Mouse (Mus musculus) midbrain, embryonic 12.5 days (tissue): ENCODE data around the gene Bmp8a. TPM values are rescaled to one million over a fixed set of nuclear protein-coding genes. Genes with fewer than 3 reads are reported as not detected.
"Not testable (repeated sequence)": the region's sequence is repeated elsewhere in the genome, so short reads cannot be mapped to it uniquely, and the experiment has no call there.

Source experiments
- ATAC-seq: fragments of 200-750 bp; cut with Nextera tagmentation; 2 replicates; pipeline ENCODE4 v1.8.0; 2017; ENCODE audit warnings: low read depth, moderate TSS enrichment, moderate library complexity; ENCODE audit not compliant: low FRiP score
- H3K27ac ChIP-seq: fragments of 300-500 bp; sonication (generic); replicated peaks from 2 replicates; pipeline ENCODE4 v1.5.1; 2016; ENCODE audit warnings: mild to moderate bottlenecking
- H3K27me3 ChIP-seq: fragments of 300-500 bp; sonication (generic); 2 replicates; pipeline ENCODE4 v1.6.1; 2016; ENCODE audit warnings: mild to moderate bottlenecking
- H3K36me3 ChIP-seq: fragments of 300-500 bp; sonication (generic); 2 replicates; pipeline ENCODE4 v1.6.1; 2016
- H3K4me1 ChIP-seq: fragments of 300-500 bp; sonication (generic); 2 replicates; pipeline ENCODE4 v1.6.1; 2016
- H3K4me2 ChIP-seq: fragments of 300-500 bp; sonication (generic); replicated peaks from 2 replicates; pipeline ENCODE4 v1.6.1; 2016; ENCODE audit warnings: mild to moderate bottlenecking, moderate library complexity
- H3K4me3 ChIP-seq: fragments of 300-500 bp; sonication (generic); 2 replicates; pipeline ENCODE4 v1.5.1; 2016; ENCODE audit warnings: mild to moderate bottlenecking
- H3K9ac ChIP-seq: fragments of 300-500 bp; sonication (generic); replicated peaks from 2 replicates; pipeline ENCODE4 v1.6.1; 2016; ENCODE audit warnings: mild to moderate bottlenecking, moderate library complexity
- H3K9me3 ChIP-seq: fragments of 300-500 bp; sonication (generic); 2 replicates; pipeline ENCODE4 v1.6.1; 2016; ENCODE audit warnings: mild to moderate bottlenecking
- WGBS: fragments of 180-500 bp; shearing (Covaris S2); methylation state at CpG from one replicate; pipeline ENCODE4 v1.1.7; 2016; 5-methylcytosine and 5-hydroxymethylcytosine counted together
- polyA plus RNA-seq: library from polyadenylated mRNA; unstranded; fragments of >200 nt; fragmentation: Nextera tagmentation; extraction: Ambion mirVana; gene quantifications from 2 replicates; pipeline ENCODE4 v1.2.1, GENCODE M21; 2016

The Bmp8a gene
- polyA plus RNA-seq, 1 experiment from 2014 or later, result 0.19 TPM

- ATAC-seq, result no peak
- no peak overlapping the region for H3K9ac ChIP-seq
Measured at GRCm38 (mm10) chr4:123353271-123353877, 10.3 kb upstream of the Bmp8a start.

GRCm38 (mm10) chr4:123343471-123343789 is 378 bp upstream of the Bmp8a start:
- ATAC-seq, result no peak
- Histone ChIP-seq H3K9ac (no peak overlapping the region), H3K4me2 (peak overlapping the region; percentile 85), H3K4me3 (peak overlapping the region; percentile 52), H3K9me3 (no peaks in the 10 kb centered on the region), H3K36me3 (peaks cover 3% of the 10 kb centered on the region), H3K27ac (no peak overlapping the region), H3K4me1 (peaks cover 14% of the 10 kb centered on the region), H3K27me3 (peaks cover 54% of the 10 kb centered on the region)
- 16% methylated on average over 6 of the region's 6 CpGs for WGBS

More at GRCm38 (mm10) chr4:123353271-123353877, 10.3 kb upstream of the Bmp8a start:
- Histone ChIP-seq H3K4me3 (no peak overlapping the region), H3K27ac (no peak overlapping the region), H3K9me3 (no peaks in the 10 kb centered on the region), H3K4me1 (no peaks in the 10 kb centered on the region), H3K27me3 (no peaks in the 10 kb centered on the region), H3K4me2 (no peak overlapping the region), H3K36me3 (peaks cover 87% of the 10 kb centered on the region)
- 86% methylated on average over 10 of the region's 10 CpGs for WGBS

- H3K4me1 ChIP-seq, result peaks cover 14% of the 10 kb centered on the region
- WGBS, result 3% methylated on average over 43 of the region's 43 CpGs
- peak overlapping the region; percentile 85 for H3K4me2 ChIP-seq
- H3K9ac ChIP-seq, result peak overlapping the region; percentile 39; the same call in 1 of the 2 replicates
- H3K9me3 ChIP-seq, result no peaks in the 10 kb centered on the region
- ATAC-seq, result peak; percentile 55
- H3K27me3 ChIP-seq, result peaks cover 54% of the 10 kb centered on the region
- no peaks in the 10 kb centered on the region; the same call in 1 of the 2 replicates for H3K36me3 ChIP-seq
- no peak overlapping the region for H3K27ac ChIP-seq
- H3K4me3 ChIP-seq, result peak overlapping the region; percentile 52
Measured at GRCm38 (mm10) chr4:123342091-123342641, 886 bp downstream of the Bmp8a start.

DNA sequence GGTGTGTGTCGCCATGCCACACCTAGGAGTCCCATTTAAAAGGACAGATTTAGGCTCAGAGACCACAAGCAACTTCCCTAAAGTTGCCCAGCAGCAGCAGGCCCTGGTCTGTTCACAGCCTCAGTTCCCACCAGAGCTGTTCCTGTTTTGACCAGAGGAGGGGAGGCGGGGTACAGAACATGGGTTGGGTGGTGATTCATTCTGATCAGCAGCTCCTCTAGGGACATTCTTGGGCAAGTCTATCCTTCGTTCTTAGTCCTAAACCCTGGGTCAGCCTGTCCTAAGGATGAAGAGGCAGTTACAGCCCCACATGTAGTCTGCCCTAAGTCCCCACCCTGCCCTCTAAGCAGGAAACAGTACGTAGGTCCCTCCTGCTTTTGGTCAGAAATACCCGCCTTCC is 2.8 kb downstream of the Bmp8a start:
- H3K27me3 ChIP-seq, result peaks cover 60% of the 10 kb centered on the region
- H3K4me3 ChIP-seq, result no peak overlapping the region
- ATAC-seq, result no peak
- H3K27ac ChIP-seq, result no peak overlapping the region
- H3K9me3 ChIP-seq, result no peaks in the 10 kb centered on the region
- no peak overlapping the region for H3K9ac ChIP-seq
- WGBS, result 78% methylated on average over 5 of the region's 5 CpGs
- no peaks in the 10 kb centered on the region for H3K36me3 ChIP-seq
- H3K4me2 ChIP-seq, result no peak overlapping the region
- H3K4me1 ChIP-seq, result peaks cover 14% of the 10 kb centered on the region

DNA sequence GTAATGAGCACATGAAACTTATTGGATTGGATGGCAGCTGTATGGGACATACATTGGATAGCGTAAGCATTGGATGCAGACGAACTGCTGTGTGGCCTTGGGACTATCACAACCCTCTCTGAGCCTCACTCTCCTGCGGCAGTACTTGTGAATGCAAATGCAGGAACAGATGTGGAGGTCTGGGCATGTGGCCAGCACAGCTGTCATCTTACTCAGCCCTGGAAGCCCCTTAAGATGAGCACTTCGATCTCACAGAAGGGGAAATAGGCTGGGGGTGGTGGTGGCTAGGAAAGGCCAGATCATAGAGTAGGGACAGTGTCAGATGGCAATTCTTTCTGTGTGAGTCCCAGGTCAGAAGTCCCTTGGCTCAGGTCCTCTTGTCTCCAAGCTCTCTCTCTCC is 5.4 kb downstream of the Bmp8a start:
- no peak overlapping the region for H3K4me3 ChIP-seq
- ATAC-seq, result no peak

DNA sequence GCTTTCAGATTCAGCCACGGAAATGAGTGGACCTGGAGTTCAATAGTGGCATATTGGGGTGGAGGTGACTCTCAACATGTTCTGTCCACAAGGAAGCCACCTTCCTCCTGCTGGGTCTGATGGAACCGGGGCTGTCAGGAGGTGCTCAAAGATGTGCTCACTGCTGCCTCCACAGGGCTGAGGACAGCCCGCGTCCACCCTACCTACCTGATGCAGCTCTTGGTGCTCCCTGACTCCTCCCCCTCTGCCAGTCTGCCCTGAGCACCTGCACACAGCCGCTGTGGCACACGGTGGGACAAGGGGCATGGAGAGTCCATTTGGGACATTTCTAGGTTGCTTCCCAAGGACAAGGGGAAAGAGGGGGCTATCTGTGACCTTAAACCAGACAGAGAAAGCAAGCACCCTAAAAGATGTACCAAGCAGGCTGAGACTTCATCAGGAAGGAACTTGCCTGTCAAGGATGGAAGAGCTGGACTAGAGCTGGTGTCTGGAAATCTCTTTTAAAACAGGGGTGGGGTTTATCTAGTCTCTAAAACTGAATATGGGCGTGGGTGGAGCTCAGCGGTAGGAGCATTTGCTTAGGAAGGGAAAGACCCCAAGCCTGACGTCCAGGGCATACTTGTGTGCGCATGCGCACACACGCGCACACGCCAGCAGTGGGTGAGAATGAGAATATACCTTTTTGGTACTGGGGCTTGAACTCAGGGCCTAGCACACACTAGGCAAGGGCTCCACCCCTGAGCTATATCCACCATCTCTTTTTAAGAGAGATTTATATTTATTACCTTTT is 7.1 kb downstream of the Bmp8a start:
- 74% methylated on average over 14 of the region's 14 CpGs for WGBS

More for the DNA sequence above, 5.4 kb downstream of the Bmp8a start:
- 85% methylated on average over 4 of the region's 4 CpGs for WGBS
- Histone ChIP-seq H3K36me3 (no peaks in the 10 kb centered on the region), H3K27me3 (peaks cover 36% of the 10 kb centered on the region), H3K9ac (no peak overlapping the region), H3K27ac (no peak overlapping the region), H3K4me2 (no peak overlapping the region), H3K9me3 (0 out of 2 replicates have a peak, but pooled peaks cover 2% of the 10 kb centered on the region), H3K4me1 (peaks cover 8% of the 10 kb centered on the region)

DNA sequence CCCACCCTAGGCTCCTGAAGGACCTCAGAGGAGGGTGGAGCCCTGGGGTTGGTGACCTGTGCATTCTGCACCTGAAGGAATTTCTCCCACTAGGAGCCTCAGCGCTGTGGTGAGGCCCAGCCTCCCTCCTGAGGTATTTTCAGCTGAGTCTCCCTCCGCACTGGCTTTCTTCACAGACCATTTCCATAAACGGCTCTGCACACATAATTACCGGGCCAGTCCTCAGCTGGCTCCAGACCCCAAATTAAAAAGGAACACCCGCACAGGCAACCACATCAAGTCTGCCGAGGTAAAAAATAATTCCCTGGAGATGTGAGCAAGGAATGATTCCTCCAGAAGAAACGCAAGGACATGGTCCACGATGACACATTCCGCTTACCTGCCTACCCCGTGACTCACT is 7.8 kb downstream of the Bmp8a start:
- ATAC-seq, H3K27ac ChIP-seq, H3K36me3 ChIP-seq, H3K4me3 ChIP-seq, H3K4me2 ChIP-seq, H3K9ac ChIP-seq, H3K9me3 ChIP-seq, H3K4me1 ChIP-seq: not testable (repeated sequence)
- 84% methylated on average over 10 of the region's 10 CpGs for WGBS
- H3K27me3 ChIP-seq, result peaks cover 11% of the 10 kb centered on the region

More for the DNA sequence above, 7.1 kb downstream of the Bmp8a start:
- Histone ChIP-seq H3K36me3 (no peaks in the 10 kb centered on the region), H3K9ac (no peak overlapping the region), H3K9me3 (0 out of 2 replicates have a peak, but pooled peaks cover 3% of the 10 kb centered on the region), H3K4me1 (no peaks in the 10 kb centered on the region), H3K4me2 (no peak overlapping the region), H3K27ac (no peak overlapping the region), H3K27me3 (peaks cover 19% of the 10 kb centered on the region), H3K4me3 (no peak overlapping the region)
- ATAC-seq, result no peak

DNA sequence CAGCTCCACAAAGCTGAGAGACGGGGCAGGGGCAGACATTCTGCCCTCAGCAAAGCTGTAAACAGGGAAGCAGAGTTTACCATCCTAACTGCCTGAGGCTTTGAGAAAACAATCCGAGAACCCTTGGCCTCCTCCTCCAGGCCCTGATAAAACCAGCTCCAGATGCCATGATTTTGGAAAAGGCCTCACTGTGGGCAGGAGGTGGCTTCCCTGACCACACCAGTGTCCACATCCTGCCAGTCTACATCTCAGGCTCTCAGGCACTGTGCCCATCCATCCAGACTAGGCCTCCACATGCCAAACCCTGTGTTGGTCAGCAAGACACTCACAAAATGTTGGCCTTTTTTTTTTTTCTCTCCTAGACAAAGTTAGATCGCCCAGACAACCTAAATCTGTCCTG is 8.9 kb downstream of the Bmp8a start:
- H3K27me3 ChIP-seq, result peaks cover 6% of the 10 kb centered on the region; the same call in 1 of the 2 replicates
- H3K36me3 ChIP-seq, result no peaks in the 10 kb centered on the region
- H3K4me3 ChIP-seq, result no peak overlapping the region
- WGBS, result 73% methylated on average over 3 of the region's 3 CpGs
- ATAC-seq, result no peak
- H3K27ac ChIP-seq, result no peak overlapping the region
- H3K4me2 ChIP-seq, result no peak overlapping the region
- no peaks in the 10 kb centered on the region for H3K4me1 ChIP-seq
- 0 out of 2 replicates have a peak, but pooled peaks cover 3% of the 10 kb centered on the region for H3K9me3 ChIP-seq
- H3K9ac ChIP-seq, result no peak overlapping the region

DNA sequence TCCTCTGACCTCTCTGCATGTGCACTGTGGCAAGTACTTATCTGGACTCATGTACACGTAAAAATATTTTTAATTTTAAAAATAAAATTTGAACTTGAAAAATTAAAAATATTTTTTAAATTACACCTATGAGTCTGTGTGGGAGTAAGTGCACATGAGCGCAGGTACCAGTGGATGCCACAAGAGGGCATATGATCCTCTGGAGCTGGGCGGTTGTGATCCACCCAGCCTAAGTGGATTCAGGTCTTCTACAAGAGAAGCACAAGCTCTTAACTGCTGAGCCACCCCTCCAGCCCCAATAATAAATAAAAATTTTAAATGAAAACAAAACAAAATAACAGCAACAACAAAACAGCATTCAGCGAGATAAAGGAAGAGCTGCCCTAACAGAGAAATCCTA is 9.9 kb downstream of the Bmp8a start:
- no peak overlapping the region for H3K27ac ChIP-seq
- WGBS, result 97% methylated on average over 4 of the region's 4 CpGs
- no peaks in the 10 kb centered on the region for H3K4me1 ChIP-seq
- peaks cover 6% of the 10 kb centered on the region; the same call in 1 of the 2 replicates for H3K27me3 ChIP-seq
- no peak overlapping the region for H3K4me3 ChIP-seq
- H3K36me3 ChIP-seq, result no peaks in the 10 kb centered on the region
- 0 out of 2 replicates have a peak, but pooled peaks cover 3% of the 10 kb centered on the region for H3K9me3 ChIP-seq
- H3K9ac ChIP-seq, result no peak overlapping the region
- H3K4me2 ChIP-seq, result no peak overlapping the region
- ATAC-seq, result no peak

DNA sequence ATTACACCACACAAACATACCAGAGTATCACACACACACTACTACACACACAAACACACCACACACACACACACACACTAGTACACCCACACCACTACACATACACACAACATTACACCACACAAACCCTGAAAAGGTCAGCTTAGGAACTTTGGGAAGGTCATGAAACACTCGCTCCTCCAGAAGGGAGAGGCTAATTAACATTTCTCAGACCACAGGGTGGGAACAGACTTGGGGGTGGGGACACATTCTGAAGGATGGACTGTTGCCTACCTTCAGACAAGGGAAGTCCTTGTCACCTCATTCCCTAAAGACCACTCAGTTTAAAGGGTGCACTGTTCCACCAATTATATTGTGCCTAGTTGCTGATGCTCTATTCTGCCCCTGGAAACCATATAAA is 11.1 kb downstream of the Bmp8a start:
- H3K4me2 ChIP-seq, H3K27me3 ChIP-seq, ATAC-seq, H3K9ac ChIP-seq, H3K4me3 ChIP-seq, H3K9me3 ChIP-seq, H3K4me1 ChIP-seq, H3K27ac ChIP-seq, H3K36me3 ChIP-seq: not testable (repeated sequence)
- 76% methylated on average over 1 of the region's 1 CpGs for WGBS

DNA sequence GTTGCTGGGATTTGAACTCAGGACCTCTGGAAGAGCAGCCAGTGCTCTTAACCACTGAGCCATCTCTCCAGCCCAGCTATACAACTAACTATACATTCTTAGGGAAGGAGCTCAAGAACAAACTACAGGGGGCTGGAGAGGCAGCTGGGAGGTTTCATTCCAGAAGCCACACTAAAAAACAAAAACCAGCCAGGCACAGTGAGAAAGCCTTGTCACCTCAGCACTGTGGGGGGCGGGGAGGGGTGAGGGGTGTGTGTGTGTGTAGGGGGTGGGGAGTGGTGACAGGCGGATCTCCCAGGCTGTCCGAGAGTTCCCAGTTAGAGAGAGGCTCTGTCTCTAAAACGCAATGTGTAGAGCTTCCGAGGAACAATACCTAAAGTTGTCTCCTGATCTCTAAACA is 11.7 kb downstream of the Bmp8a start:
- H3K4me3 ChIP-seq, result no peak overlapping the region
- no peak overlapping the region for H3K9ac ChIP-seq
- H3K27me3 ChIP-seq, result 0 out of 2 replicates have a peak, but pooled peaks cover 5% of the 10 kb centered on the region
- H3K4me1 ChIP-seq, result no peaks in the 10 kb centered on the region
- H3K27ac ChIP-seq, result no peak overlapping the region
- WGBS, result 39% methylated on average over 4 of the region's 5 CpGs
- 0 out of 2 replicates have a peak, but pooled peaks cover 3% of the 10 kb centered on the region for H3K9me3 ChIP-seq
- no peak for ATAC-seq
- no peak overlapping the region for H3K4me2 ChIP-seq
- no peaks in the 10 kb centered on the region for H3K36me3 ChIP-seq

GRCm38 (mm10) chr4:123328946-123329345 is 14.1 kb downstream of the Bmp8a start:
- no peaks in the 10 kb centered on the region for H3K36me3 ChIP-seq
- H3K4me1 ChIP-seq, result no peaks in the 10 kb centered on the region
- no peak overlapping the region for H3K4me2 ChIP-seq
- H3K4me3 ChIP-seq, result no peak overlapping the region
- H3K27ac ChIP-seq, result no peak overlapping the region
- WGBS, result 76% methylated on average over 6 of the region's 6 CpGs
- no peak for ATAC-seq
- H3K27me3 ChIP-seq, result no peaks in the 10 kb centered on the region; the same call in 1 of the 2 replicates
- 0 out of 2 replicates have a peak, but pooled peaks cover 3% of the 10 kb centered on the region for H3K9me3 ChIP-seq
- H3K9ac ChIP-seq, result no peak overlapping the region
